Mouse (Mus musculus): Measurements from ENCODE around the gene Ccs. TPM values are rescaled to one million over a fixed set of nuclear protein-coding genes. Genes with fewer than 3 reads are reported as not detected.
"Not testable (repeated sequence)": the region's sequence is repeated elsewhere in the genome, so short reads cannot be mapped to it uniquely, and the experiment has no call there.

The Ccs gene
- polyA plus RNA-seq, 1 experiment, result 48.7 TPM

- H3K27ac ChIP-seq (ENCODE audit: insufficient read depth, low read length), result no peak overlapping the region
- H3K4me3 ChIP-seq (ENCODE audit: insufficient read depth, low read length), result no peak overlapping the region
- H3K4me1 ChIP-seq (ENCODE audit: control insufficient read depth, insufficient read depth, low read length), result peaks cover 5% of the 10 kb centered on the region
- TF ChIP-seq POLR2A (IDR thresholded peaks at IDR 0.05; ENCODE audit: extremely low read depth, insufficient read depth, low read length) (no peak), CTCF (IDR thresholded peaks at IDR 0.05; ENCODE audit: extremely low read depth, insufficient read depth, low read length) (no peak)
Observed at GRCm38 (mm10) chr19:4813015-4813414, 26.1 kb downstream of the Ccs start.

DNA sequence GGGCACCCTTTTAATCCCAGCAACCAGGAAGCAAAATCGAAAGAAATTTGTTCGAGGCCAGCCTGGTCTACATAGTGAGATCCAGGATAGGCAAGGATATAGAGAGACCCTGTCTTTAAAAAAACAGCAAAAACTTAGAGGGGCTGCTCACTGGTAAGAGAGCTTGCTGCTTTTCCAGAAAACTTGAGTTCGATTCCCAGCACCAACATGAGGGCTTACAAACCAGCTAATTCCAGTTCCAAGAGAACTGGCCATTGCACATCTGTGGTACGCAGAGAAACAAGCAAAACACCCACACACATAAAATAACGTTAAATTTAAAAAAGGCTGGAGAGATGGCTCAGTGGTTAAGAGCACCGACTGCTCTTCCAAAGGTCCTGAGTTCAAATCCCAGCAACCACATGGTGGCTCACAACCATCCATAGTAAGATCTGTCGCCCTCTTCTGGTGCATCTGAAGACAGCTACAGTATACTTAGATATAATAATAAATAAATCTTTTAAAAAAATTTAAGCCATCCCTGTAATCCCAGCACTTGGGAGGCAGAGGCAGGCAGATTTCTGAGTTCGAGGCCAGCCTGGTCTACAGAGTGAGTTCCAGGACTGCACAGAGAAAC is 26.7 kb downstream of the Ccs start:
- H3K4me3 ChIP-seq (ENCODE audit: insufficient read depth, low read length), result peak overlapping the region; percentile 76
- not testable (repeated sequence) for H3K4me1 ChIP-seq (ENCODE audit: control insufficient read depth, insufficient read depth, low read length)
- H3K27ac ChIP-seq (ENCODE audit: insufficient read depth, low read length), result peak overlapping the region; percentile 75; the same call in 1 of the 2 replicates

- Histone ChIP-seq H3K27ac (ENCODE audit: insufficient read depth, low read length) (peak overlapping the region; percentile 75), H3K4me3 (ENCODE audit: insufficient read depth, low read length) (peak overlapping the region; percentile 76), H3K4me1 (ENCODE audit: control insufficient read depth, insufficient read depth, low read length) (peaks cover 6% of the 10 kb centered on the region)
- TF ChIP-seq POLR2A (IDR thresholded peaks at IDR 0.05; ENCODE audit: extremely low read depth, insufficient read depth, low read length) (no peak), CTCF (IDR thresholded peaks at IDR 0.05; ENCODE audit: extremely low read depth, insufficient read depth, low read length) (no peak)
Observed at GRCm38 (mm10) chr19:4811909-4812242, 27.3 kb downstream of the Ccs start.

- Histone ChIP-seq H3K27ac (ENCODE audit: insufficient read depth, low read length) (peak within 1 kb of the TSS; percentile 91), H3K4me1 (ENCODE audit: control insufficient read depth, insufficient read depth, low read length) (peaks cover 6% of the 10 kb centered on the region), H3K4me3 (ENCODE audit: insufficient read depth, low read length) (peak within 1 kb of the TSS; percentile 76)
- TF ChIP-seq CTCF (IDR thresholded peaks at IDR 0.05; ENCODE audit: extremely low read depth, insufficient read depth, low read length) (no peak), POLR2A (IDR thresholded peaks at IDR 0.05; ENCODE audit: extremely low read depth, insufficient read depth, low read length) (peak; percentile 97)
Observed at GRCm38 (mm10) chr19:4811063-4811908, 27.8 kb downstream of the Ccs start, which contains the start of the genes Gm21992 and Rbm14. Gene Gm21992, minus strand, starts transcription at chr19:4811612. Gene Rbm14, minus strand, starts transcription at chr19:4811634.

DNA sequence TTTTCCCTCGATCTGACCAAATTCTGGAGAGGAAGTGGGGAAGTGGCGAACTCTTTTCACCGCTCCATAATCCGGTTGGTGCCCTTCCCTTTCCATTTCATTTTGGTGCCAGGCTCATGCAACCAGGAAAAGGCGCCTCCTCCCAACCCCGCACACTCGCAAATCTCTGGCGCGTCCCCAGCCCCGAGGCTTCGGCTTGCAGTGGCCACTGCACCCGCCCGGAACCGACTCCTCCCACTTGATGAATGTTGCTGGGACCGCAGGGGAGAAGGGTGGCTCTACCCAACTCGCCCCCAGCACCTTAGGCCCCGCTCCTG is 28.4 kb downstream of the Ccs start:
- peak overlapping the region; percentile 76 for H3K4me3 ChIP-seq (ENCODE audit: insufficient read depth, low read length)
- H3K4me1 ChIP-seq (ENCODE audit: control insufficient read depth, insufficient read depth, low read length), result peaks cover 6% of the 10 kb centered on the region
- TF ChIP-seq POLR2A (IDR thresholded peaks at IDR 0.05; ENCODE audit: extremely low read depth, insufficient read depth, low read length) (no peak), CTCF (IDR thresholded peaks at IDR 0.05; ENCODE audit: extremely low read depth, insufficient read depth, low read length) (no peak)

DNA sequence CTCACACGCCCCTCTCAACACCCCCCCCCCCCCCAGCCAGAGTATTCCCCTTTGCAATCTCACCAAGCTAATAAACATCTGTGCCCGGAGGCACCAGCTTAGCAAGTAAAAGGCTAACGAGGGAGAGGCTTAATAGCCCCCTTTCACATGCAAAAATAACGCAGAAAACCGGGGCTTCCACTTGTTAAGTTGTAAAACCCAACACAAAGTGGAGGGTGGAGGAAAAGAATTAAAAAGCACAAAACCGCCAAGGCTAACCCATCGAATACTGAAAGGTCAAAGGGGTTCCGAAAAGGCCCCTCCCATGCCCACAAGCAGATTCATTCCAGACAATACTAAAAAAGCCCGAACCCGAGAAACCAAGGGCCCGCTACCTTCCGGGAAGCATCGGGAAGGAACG is 28.8 kb downstream of the Ccs start:
- Histone ChIP-seq H3K4me1 (ENCODE audit: control insufficient read depth, insufficient read depth, low read length) (peaks cover 6% of the 10 kb centered on the region), H3K27ac (ENCODE audit: insufficient read depth, low read length) (no peak overlapping the region), H3K4me3 (ENCODE audit: insufficient read depth, low read length) (peak overlapping the region; percentile 76)
- TF ChIP-seq POLR2A (IDR thresholded peaks at IDR 0.05; ENCODE audit: extremely low read depth, insufficient read depth, low read length) (no peak), CTCF (IDR thresholded peaks at IDR 0.05; ENCODE audit: extremely low read depth, insufficient read depth, low read length) (no peak)

More for the DNA sequence above, 28.4 kb downstream of the Ccs start:
- no peak overlapping the region for H3K27ac ChIP-seq (ENCODE audit: insufficient read depth, low read length)

DNA sequence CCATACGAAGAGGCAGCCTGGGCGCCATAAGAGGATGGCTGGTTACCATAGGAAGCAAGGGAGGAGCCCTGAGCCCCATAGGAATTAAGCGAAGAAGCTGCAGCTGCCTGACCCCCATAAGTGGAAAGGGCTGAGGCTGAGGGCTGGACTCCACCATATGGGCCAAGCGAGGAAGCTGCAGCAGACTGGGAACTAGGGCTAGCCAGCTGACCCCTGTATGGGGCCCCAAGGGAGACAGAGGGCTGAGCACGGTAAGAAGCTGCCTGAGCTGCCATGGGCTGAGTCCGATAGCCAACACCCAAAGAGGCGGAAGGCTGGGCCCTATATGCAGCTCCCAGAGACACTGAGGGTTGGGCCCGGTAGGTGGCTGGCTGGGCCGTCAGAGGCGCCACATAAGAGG is 35.8 kb downstream of the Ccs start:
- Histone ChIP-seq H3K4me1 (ENCODE audit: control insufficient read depth, insufficient read depth, low read length) (peaks cover 9% of the 10 kb centered on the region), H3K4me3 (ENCODE audit: insufficient read depth, low read length) (no peak overlapping the region), H3K27ac (ENCODE audit: insufficient read depth, low read length) (no peak overlapping the region)
- no peak for TF ChIP-seq POLR2A (IDR thresholded peaks at IDR 0.05; ENCODE audit: extremely low read depth, insufficient read depth, low read length)
- no peak for TF ChIP-seq CTCF (IDR thresholded peaks at IDR 0.05; ENCODE audit: extremely low read depth, insufficient read depth, low read length)

- no peak overlapping the region for H3K4me3 ChIP-seq (ENCODE audit: insufficient read depth, low read length)
- H3K4me1 ChIP-seq (ENCODE audit: control insufficient read depth, insufficient read depth, low read length), result peaks cover 6% of the 10 kb centered on the region
- TF ChIP-seq POLR2A (IDR thresholded peaks at IDR 0.05; ENCODE audit: extremely low read depth, insufficient read depth, low read length) (no peak), CTCF (IDR thresholded peaks at IDR 0.05; ENCODE audit: extremely low read depth, insufficient read depth, low read length) (no peak)
- H3K27ac ChIP-seq (ENCODE audit: insufficient read depth, low read length), result no peak overlapping the region
Observed at GRCm38 (mm10) chr19:4802691-4803091, 36.4 kb downstream of the Ccs start.

GRCm38 (mm10) chr19:4799083-4799482 is 40.0 kb downstream of the Ccs start:
- H3K4me1 ChIP-seq (ENCODE audit: control insufficient read depth, insufficient read depth, low read length), result peaks cover 8% of the 10 kb centered on the region
- no peak for TF ChIP-seq POLR2A (IDR thresholded peaks at IDR 0.05; ENCODE audit: extremely low read depth, insufficient read depth, low read length)
- no peak for TF ChIP-seq CTCF (IDR thresholded peaks at IDR 0.05; ENCODE audit: extremely low read depth, insufficient read depth, low read length)
- H3K27ac ChIP-seq (ENCODE audit: insufficient read depth, low read length), result no peak overlapping the region
- no peak overlapping the region for H3K4me3 ChIP-seq (ENCODE audit: insufficient read depth, low read length)

DNA sequence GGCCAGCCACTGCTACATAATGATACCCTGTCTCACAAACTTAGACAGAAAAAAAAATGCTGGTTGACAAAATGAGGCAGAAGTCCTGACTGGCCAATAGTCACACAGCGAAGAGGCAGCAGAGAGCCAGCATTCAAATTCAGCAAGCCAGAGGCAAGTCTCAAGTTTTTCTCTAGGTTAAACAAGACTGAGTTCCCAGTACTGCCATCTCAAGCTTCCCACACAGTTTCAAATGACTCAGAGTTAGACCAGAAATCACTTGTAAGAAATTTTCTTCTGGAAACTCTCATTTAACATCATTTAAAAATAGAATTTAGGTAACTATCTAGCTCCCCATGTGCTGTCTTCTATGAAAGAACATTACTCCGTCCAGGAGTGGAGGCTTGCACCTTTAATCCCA is 41.3 kb downstream of the Ccs start:
- TF ChIP-seq POLR2A (IDR thresholded peaks at IDR 0.05; ENCODE audit: extremely low read depth, insufficient read depth, low read length) (no peak), CTCF (IDR thresholded peaks at IDR 0.05; ENCODE audit: extremely low read depth, insufficient read depth, low read length) (no peak)
- no peak overlapping the region for H3K4me3 ChIP-seq (ENCODE audit: insufficient read depth, low read length)
- H3K27ac ChIP-seq (ENCODE audit: insufficient read depth, low read length), result no peak overlapping the region
- H3K4me1 ChIP-seq (ENCODE audit: control insufficient read depth, insufficient read depth, low read length), result peaks cover 3% of the 10 kb centered on the region

Measured in cortical plate, adult 2 months (tissue).